Mouse (Mus musculus) embryonic facial prominence, embryonic 13.5 days (tissue): ENCODE data around the gene Snd1. TPM values are rescaled to one million over a fixed set of nuclear protein-coding genes. Genes with fewer than 3 reads are reported as not detected.

Experiments
- ATAC-seq: fragments of 200-750 bp; cut with Nextera tagmentation; 2 replicates; pipeline ENCODE4 v1.8.0; 2017; ENCODE audit warnings: low read depth; ENCODE audit not compliant: insufficient number of reproducible peaks, insufficient read depth, low FRiP score, low TSS enrichment
- H3K27ac ChIP-seq: fragments of 300-500 bp; sonication (generic); 2 replicates; pipeline ENCODE4 v1.5.1; 2015; ENCODE audit warnings: moderate library complexity, mild to moderate bottlenecking, inconsistent platforms
- H3K27me3 ChIP-seq: fragments of 300-500 bp; sonication (generic); 2 replicates; pipeline ENCODE4 v1.6.1; 2015; ENCODE audit warnings: mild to moderate bottlenecking, inconsistent platforms
- H3K36me3 ChIP-seq: fragments of 300-500 bp; sonication (generic); 2 replicates; pipeline ENCODE4 v1.6.1; 2015; ENCODE audit warnings: mild to moderate bottlenecking, inconsistent platforms
- H3K4me1 ChIP-seq: fragments of 300-500 bp; sonication (generic); 2 replicates; pipeline ENCODE4 v1.6.1; 2015; ENCODE audit warnings: inconsistent platforms
- H3K4me2 ChIP-seq: fragments of 300-500 bp; sonication (generic); 2 replicates; pipeline ENCODE4 v1.6.1; 2015; ENCODE audit warnings: moderate library complexity, mild to moderate bottlenecking, inconsistent platforms
- H3K4me3 ChIP-seq: fragments of 300-500 bp; sonication (generic); 2 replicates; pipeline ENCODE4 v1.5.1; 2015; ENCODE audit warnings: mild to moderate bottlenecking, inconsistent platforms
- H3K9ac ChIP-seq: fragments of 300-500 bp; sonication (generic); 2 replicates; pipeline ENCODE4 v1.6.1; 2015; ENCODE audit warnings: mild to moderate bottlenecking, inconsistent platforms
- H3K9me3 ChIP-seq: fragments of 300-500 bp; sonication (generic); 2 replicates; pipeline ENCODE4 v1.6.1; 2016; ENCODE audit warnings: inconsistent platforms
- WGBS: fragments of 180-500 bp; shearing (Covaris S2); methylation state at CpG from one replicate; pipeline ENCODE4 v1.1.7; 2015; ENCODE audit warnings: mixed read lengths; 5-methylcytosine and 5-hydroxymethylcytosine counted together
- polyA plus RNA-seq: library from polyadenylated mRNA; unstranded; fragments of >200 nt; fragmentation: Nextera tagmentation; extraction: Ambion mirVana; gene quantifications from 2 replicates; pipeline ENCODE4 v1.2.1, GENCODE M21; 2015

Snd1 gene
- polyA plus RNA-seq, 1 experiment from 2014 or later, result 118 TPM

GRCm38 (mm10) chr6:28767891-28768481 lies 293.0 kb downstream of the Snd1 start:
- Histone ChIP-seq H3K4me3 (no peak overlapping the region), H3K27ac (no peak overlapping the region), H3K4me2 (no peak overlapping the region), H3K4me1 (no peaks in the 10 kb centered on the region; the same call in 1 of the 2 replicates), H3K9me3 (no peaks in the 10 kb centered on the region), H3K9ac (no peak overlapping the region), H3K27me3 (no peaks in the 10 kb centered on the region), H3K36me3 (peaks cover 9% of the 10 kb centered on the region; the same call in 1 of the 2 replicates)
- no peak for ATAC-seq
- WGBS, result 91% methylated on average over 6 of the region's 6 CpGs

- ATAC-seq, result no peak
- Histone ChIP-seq H3K4me1 (no peaks in the 10 kb centered on the region; the same call in 1 of the 2 replicates), H3K9me3 (no peaks in the 10 kb centered on the region), H3K36me3 (peaks cover 13% of the 10 kb centered on the region; the same call in 1 of the 2 replicates), H3K27me3 (no peaks in the 10 kb centered on the region), H3K4me2 (no peak overlapping the region), H3K9ac (no peak overlapping the region), H3K4me3 (no peak overlapping the region), H3K27ac (no peak overlapping the region)
- WGBS, result 31% methylated on average over 2 of the region's 2 CpGs
These were observed 296.4 kb downstream of the Snd1 start for GRCm38 (mm10) chr6:28771331-28771730.

- no peak for ATAC-seq
- Histone ChIP-seq H3K27me3 (no peaks in the 10 kb centered on the region), H3K27ac (no peak overlapping the region), H3K4me1 (peaks cover 23% of the 10 kb centered on the region), H3K4me2 (no peak overlapping the region), H3K4me3 (no peak overlapping the region), H3K9ac (no peak overlapping the region), H3K36me3 (no peaks in the 10 kb centered on the region), H3K9me3 (no peaks in the 10 kb centered on the region)
- WGBS, result 34% methylated on average over 3 of the region's 3 CpGs
These were observed 306.8 kb downstream of the Snd1 start for GRCm38 (mm10) chr6:28781696-28782095.

GRCm38 (mm10) chr6:28783082-28783647 lies 308.2 kb downstream of the Snd1 start:
- no peak overlapping the region for H3K4me3 ChIP-seq
- no peak overlapping the region for H3K27ac ChIP-seq
- WGBS, result 78% methylated on average over 4 of the region's 4 CpGs
- H3K9me3 ChIP-seq, result no peaks in the 10 kb centered on the region
- H3K4me2 ChIP-seq, result no peak overlapping the region
- no peaks in the 10 kb centered on the region for H3K27me3 ChIP-seq
- H3K9ac ChIP-seq, result no peak overlapping the region
- H3K36me3 ChIP-seq, result no peaks in the 10 kb centered on the region
- ATAC-seq, result no peak
- H3K4me1 ChIP-seq, result peaks cover 28% of the 10 kb centered on the region

- H3K9me3 ChIP-seq, result no peaks in the 10 kb centered on the region
- H3K4me1 ChIP-seq, result peaks cover 28% of the 10 kb centered on the region
- no peak overlapping the region for H3K4me2 ChIP-seq
- ATAC-seq, result no peak
- no peak overlapping the region for H3K9ac ChIP-seq
- no peak overlapping the region for H3K4me3 ChIP-seq
- no peak overlapping the region for H3K27ac ChIP-seq
- H3K27me3 ChIP-seq, result no peaks in the 10 kb centered on the region
- H3K36me3 ChIP-seq, result no peaks in the 10 kb centered on the region
- WGBS, result 48% methylated on average over 5 of the region's 5 CpGs
These were observed 309.0 kb downstream of the Snd1 start for GRCm38 (mm10) chr6:28783953-28784352.

- H3K9ac ChIP-seq, result no peak overlapping the region
- peaks cover 28% of the 10 kb centered on the region for H3K4me1 ChIP-seq
- H3K27me3 ChIP-seq, result no peaks in the 10 kb centered on the region
- H3K27ac ChIP-seq, result no peak overlapping the region
- H3K4me3 ChIP-seq, result no peak overlapping the region
- H3K36me3 ChIP-seq, result no peaks in the 10 kb centered on the region
- no peak for ATAC-seq
- H3K9me3 ChIP-seq, result no peaks in the 10 kb centered on the region
- no peak overlapping the region for H3K4me2 ChIP-seq
- whole genome bisulfite sequencing, result 75% methylated on average over 8 of the region's 8 CpGs
These were observed 310.8 kb downstream of the Snd1 start for GRCm38 (mm10) chr6:28785770-28786169.

GRCm38 (mm10) chr6:28787133-28787532 lies 312.2 kb downstream of the Snd1 start:
- H3K4me2 ChIP-seq, result no peak overlapping the region
- no peaks in the 10 kb centered on the region for H3K9me3 ChIP-seq
- no peak overlapping the region for H3K4me3 ChIP-seq
- no peak for ATAC-seq
- H3K4me1 ChIP-seq, result peaks cover 17% of the 10 kb centered on the region
- no peaks in the 10 kb centered on the region for H3K36me3 ChIP-seq
- WGBS, result 78% methylated on average over 6 of the region's 6 CpGs
- H3K9ac ChIP-seq, result no peak overlapping the region
- H3K27me3 ChIP-seq, result no peaks in the 10 kb centered on the region
- no peak overlapping the region; the same call in 1 of the 2 replicates for H3K27ac ChIP-seq

GRCm38 (mm10) chr6:28789685-28790084 lies 314.7 kb downstream of the Snd1 start:
- ATAC-seq, result no peak
- H3K9ac ChIP-seq, result no peak overlapping the region
- no peaks in the 10 kb centered on the region for H3K27me3 ChIP-seq
- no peaks in the 10 kb centered on the region for H3K36me3 ChIP-seq
- H3K4me1 ChIP-seq, result peaks cover 9% of the 10 kb centered on the region
- no peak overlapping the region for H3K4me3 ChIP-seq
- H3K4me2 ChIP-seq, result no peak overlapping the region
- H3K27ac ChIP-seq, result no peak overlapping the region
- no peaks in the 10 kb centered on the region for H3K9me3 ChIP-seq
- 82% methylated on average over 4 of the region's 4 CpGs for WGBS

- Histone ChIP-seq H3K4me1 (peaks cover 5% of the 10 kb centered on the region), H3K9ac (no peak overlapping the region), H3K4me3 (no peak overlapping the region), H3K4me2 (no peak overlapping the region), H3K9me3 (no peaks in the 10 kb centered on the region), H3K27ac (no peak overlapping the region), H3K27me3 (no peaks in the 10 kb centered on the region), H3K36me3 (peaks cover 3% of the 10 kb centered on the region)
- WGBS, result 51% methylated on average over 3 of the region's 3 CpGs
- ATAC-seq, result no peak
These were observed 316.2 kb downstream of the Snd1 start for GRCm38 (mm10) chr6:28791183-28791582.

GRCm38 (mm10) chr6:28791809-28792208 lies 316.9 kb downstream of the Snd1 start:
- no peaks in the 10 kb centered on the region for H3K27me3 ChIP-seq
- no peak overlapping the region for H3K4me2 ChIP-seq
- no peaks in the 10 kb centered on the region for H3K9me3 ChIP-seq
- WGBS, result 79% methylated on average over 3 of the region's 3 CpGs
- no peak for ATAC-seq
- peaks cover 5% of the 10 kb centered on the region for H3K4me1 ChIP-seq
- no peak overlapping the region for H3K4me3 ChIP-seq
- peaks cover 10% of the 10 kb centered on the region for H3K36me3 ChIP-seq
- H3K27ac ChIP-seq, result no peak overlapping the region
- H3K9ac ChIP-seq, result no peak overlapping the region

- H3K9ac ChIP-seq, result no peak overlapping the region
- H3K27ac ChIP-seq, result 0 out of 2 replicates have a peak overlapping the region, but pooled peaks have one; percentile 22
- H3K4me3 ChIP-seq, result no peak overlapping the region
- no peaks in the 10 kb centered on the region for H3K4me1 ChIP-seq
- H3K9me3 ChIP-seq, result no peaks in the 10 kb centered on the region
- WGBS, result 43% methylated on average over 9 of the region's 9 CpGs
- no peaks in the 10 kb centered on the region for H3K27me3 ChIP-seq
- ATAC-seq, result no peak
- no peak overlapping the region for H3K4me2 ChIP-seq
- H3K36me3 ChIP-seq, result peaks cover 18% of the 10 kb centered on the region
These were observed 320.4 kb downstream of the Snd1 start for GRCm38 (mm10) chr6:28795380-28795779.

GRCm38 (mm10) chr6:28795792-28796515 lies 321.0 kb downstream of the Snd1 start:
- Histone ChIP-seq H3K4me2 (no peak overlapping the region), H3K4me1 (no peaks in the 10 kb centered on the region), H3K4me3 (no peak overlapping the region), H3K36me3 (peaks cover 18% of the 10 kb centered on the region), H3K27me3 (no peaks in the 10 kb centered on the region), H3K9ac (no peak overlapping the region), H3K9me3 (no peaks in the 10 kb centered on the region), H3K27ac (peak overlapping the region; percentile 22; the same call in 1 of the 2 replicates)
- 83% methylated on average over 16 of the region's 16 CpGs for WGBS
- ATAC-seq, result no peak
